Mouse (Mus musculus) layer of hippocampus, adult 11-12 months (tissue): ENCODE results near the gene Magi2.
A peak's percentile ranks its signal among the peaks of the same experiment; 100 is the strongest.

Experiments
- DNase-seq: peaks from one replicate; pipeline ENCODE4 v3.0.0; 2022; ENCODE audit warnings: low spot score

Magi2 gene

DNA sequence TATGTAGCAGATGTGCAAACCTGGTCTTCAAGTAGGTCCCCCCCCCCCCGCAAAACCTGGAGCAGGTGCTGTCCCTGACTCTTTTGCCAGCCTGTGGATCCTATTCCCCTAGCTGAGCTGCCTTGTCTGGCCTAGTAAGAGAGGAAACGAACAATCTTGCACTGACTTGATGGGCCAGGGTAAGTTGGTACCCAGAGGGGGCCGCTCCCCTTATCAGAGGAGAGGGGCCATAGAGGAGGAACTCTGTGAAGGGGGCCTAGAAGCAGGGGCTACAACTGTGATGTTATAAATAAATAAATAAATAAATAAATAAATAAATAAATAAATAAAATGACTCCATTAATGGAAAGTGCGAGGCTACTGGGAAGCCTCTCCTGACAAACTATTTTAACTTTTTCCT lies 848.0 kb downstream of the Magi2 start:
- no peak for DNase-seq

DNA sequence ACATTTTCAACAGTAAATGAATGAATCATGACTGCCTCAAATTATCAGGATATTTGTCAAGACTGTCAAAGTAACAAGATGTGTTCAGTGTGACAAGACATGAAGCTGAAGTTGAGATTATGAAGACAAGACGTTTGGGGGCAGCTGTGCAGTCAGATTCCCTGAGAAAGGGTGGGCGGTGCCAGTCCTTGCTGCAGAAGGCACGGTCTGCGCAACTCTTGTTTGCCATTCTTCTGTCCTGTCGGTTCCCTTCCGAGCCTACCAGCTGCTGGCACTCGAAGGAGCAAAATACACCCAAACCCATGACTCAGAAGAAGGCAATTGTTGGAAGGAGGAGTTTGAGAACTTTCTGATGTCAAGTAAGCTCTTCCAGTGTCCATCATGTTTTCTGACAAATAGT lies 852.1 kb downstream of the Magi2 start:
- peak; percentile 29 for DNase-seq

DNA sequence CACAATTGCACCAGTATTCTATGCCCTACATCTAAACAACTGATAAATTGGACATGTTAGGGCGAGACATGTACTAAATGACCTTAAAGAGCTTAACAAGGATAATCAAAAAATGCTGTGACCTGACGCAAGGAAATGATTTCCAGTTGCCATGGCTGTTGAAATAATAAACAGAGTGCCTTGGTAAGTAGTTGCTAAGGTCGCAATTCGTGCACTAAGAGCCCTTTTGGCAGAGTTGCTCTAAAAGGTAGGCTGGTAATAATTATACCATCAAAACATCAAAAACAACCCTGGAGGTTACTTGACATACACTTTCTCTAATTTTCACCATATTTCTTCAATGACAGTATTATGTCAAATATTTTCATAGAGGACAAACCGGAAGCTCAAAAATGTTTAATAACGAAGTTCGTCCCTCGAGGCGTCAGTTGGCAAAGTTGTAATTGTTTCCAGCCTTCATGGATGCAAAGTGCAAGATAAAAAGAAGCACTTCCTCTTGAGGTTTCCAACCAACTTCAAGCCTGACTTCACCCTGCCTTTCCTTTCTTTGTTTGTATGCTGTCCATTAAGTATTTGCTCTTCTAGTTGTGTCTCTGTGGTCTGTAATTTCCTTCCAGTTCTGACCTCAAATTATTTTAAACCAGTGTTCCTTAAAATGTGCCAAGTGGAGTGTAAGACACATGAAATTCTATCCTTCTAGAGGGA lies 853.9 kb downstream of the Magi2 start:
- DNase-seq = no peak

DNA sequence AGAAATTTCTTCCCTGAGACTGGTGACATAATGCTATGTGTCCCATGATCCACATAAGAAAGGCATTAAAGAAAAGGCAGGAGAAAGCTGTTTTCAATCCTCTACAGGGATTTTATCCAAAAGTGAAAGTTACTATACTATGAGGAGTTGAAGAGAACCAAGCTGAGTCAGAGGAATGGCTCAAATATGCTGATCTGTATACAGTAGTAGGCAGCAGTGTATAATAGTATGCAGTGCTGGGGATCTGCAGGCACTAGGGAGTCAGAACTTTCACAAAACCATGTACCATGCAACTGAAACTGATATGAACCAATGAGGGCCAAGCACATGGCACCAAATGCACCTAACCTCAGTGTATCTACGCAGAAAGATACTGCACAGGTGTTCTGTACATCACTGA lies 855.5 kb downstream of the Magi2 start:
- no peak for DNase-seq

DNA sequence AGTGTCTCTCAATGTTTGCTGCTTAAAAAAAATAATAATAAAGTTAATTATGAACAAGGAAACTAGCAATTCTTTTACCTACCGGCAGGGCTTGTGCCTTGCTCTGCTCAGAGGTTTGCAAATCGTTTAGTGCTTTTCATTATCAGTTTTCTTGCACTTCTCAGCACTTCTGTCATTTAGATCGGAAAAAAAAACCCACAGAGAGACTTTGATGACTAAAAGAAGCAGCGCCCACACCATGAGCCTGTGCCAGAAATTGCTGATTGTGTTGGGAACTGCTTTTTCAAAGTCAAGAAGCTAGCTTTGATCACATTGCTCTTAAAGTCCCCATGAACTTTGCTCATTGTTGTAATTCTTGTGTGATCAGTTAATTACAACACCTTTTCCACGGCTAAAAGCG lies 860.2 kb downstream of the Magi2 start:
- DNase-seq = peak; percentile 37

DNA sequence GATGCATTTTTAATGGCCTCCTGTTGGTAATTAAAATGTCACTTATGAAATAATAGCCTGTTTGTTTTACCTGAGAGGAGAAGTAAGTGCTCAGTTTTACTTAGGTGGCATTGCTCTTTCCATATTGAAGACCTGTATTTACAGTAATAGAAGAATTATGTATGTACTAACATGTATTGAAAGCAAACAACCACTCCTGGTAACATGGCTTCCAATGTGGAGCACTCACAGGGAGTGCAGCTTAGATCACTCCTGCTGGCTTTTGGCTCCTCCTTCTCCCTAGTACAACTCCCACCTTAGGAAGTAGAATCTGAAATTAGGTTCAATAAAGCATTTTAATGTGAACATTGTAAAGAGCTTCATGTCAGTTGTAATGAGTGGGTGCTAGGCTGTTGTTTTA lies 877.0 kb downstream of the Magi2 start:
- no peak for DNase-seq

DNA sequence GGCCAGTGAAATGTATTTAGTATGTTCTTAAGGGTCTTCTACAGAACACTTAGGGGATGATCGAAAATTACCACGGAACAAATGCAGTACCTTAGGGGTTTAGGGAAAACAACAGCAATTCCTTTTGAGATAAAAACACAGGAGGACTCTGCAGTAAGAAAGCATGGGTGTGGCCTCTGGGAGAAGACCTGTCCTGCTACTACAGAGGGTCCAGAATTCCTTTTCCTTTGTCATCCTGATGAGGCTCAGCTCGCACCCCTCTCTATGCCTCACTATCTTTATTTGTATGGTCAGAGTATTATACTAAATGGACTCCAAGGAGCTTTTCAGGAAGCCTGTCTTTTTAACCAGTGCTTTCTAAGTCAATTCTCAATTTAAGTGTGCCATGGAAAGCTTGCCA lies 877.7 kb downstream of the Magi2 start:
- no peak for DNase-seq

DNA sequence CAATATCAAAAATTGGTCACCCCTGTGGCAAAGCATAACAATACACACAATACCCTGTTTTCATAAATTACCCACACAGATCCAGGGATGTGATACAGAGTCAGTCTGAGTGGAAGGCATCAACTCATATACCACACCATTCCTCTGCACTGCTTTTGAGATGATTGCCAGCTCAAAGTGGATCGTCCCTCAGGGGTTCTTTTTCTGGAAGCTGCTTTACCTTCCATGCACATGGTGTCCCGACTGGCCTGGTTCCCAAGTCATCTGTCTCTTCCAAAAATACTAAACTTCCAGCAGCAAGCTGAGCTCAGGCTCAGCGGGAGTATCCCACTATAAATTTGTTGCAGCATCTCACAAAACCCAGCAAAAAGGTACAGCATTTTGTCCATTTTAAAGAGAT lies 882.7 kb downstream of the Magi2 start:
- no peak for DNase-seq

DNA sequence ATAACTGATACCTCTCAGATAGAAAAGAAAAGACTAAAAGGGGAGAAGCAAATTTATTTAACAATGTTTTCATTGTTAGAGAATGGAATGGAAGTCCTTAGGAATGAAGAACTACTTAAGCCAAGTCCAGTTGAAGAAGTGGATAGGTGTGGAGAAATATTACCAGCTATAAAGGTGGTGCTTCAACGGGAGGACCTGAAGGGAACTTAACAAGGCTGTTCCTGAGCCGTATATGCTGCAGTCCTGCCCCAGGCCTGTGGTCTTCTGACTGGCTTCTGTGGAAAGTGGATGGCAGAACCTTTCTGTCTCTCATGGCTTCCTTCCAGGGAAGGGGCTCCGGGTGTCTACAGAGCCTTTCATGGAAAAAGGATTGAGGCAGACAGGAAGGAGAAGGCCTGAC lies 890.3 kb downstream of the Magi2 start:
- DNase-seq = no peak

DNA sequence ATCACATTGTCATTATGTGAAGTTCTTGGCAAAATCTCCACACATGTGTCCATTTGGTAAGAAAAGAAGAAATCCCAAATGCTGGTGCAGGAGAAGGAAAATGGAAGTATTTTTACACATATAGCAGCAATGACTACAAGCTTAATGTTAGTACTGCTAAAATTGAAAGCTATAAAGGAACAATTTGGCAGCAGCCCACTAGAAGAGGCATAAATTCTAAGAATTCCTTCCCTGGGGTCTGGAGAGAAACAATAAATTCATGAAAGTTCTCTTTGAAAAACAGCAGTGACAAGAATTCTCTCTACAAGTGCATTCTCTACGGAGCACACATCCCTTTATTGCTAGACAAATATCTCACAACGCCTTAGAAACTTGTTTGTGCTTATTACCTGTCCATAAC lies 913.4 kb downstream of the Magi2 start:
- no peak for DNase-seq

DNA sequence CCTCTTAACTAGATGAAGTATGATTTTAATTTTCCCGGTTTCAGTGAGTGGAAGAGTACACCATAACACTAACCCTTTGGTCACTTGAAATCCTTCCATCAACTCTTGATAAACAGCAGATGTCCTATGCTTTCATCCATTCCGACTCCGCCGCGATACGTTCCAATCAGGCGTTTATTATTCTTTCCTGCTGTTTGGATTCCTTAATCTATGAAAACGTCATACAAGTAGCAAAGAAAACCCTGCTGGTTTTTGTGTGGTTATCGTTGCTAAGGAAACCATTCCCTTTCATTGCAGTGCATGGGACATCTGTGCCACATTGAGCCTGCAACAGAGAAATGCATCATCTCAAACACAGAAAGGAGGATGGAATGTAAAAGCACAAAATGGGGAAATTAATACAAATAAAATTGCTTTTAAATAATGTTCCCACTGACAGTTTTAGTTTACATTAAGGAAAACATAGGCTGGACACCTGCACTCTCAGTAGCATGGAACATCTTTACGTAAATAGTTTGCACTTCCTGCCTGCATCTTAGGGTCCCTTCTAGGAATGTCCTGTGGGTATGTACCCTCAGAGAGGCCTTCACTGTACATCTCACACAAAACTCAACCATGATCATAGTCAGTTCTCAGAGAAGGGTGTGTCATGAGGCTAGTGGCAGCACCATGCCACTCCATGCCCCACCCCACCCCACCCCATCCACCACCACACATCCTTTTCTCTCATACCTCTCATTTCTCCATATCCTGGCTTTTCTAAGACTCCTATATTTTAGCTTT lies 914.0 kb downstream of the Magi2 start:
- peak; percentile 39 for DNase-seq

DNA sequence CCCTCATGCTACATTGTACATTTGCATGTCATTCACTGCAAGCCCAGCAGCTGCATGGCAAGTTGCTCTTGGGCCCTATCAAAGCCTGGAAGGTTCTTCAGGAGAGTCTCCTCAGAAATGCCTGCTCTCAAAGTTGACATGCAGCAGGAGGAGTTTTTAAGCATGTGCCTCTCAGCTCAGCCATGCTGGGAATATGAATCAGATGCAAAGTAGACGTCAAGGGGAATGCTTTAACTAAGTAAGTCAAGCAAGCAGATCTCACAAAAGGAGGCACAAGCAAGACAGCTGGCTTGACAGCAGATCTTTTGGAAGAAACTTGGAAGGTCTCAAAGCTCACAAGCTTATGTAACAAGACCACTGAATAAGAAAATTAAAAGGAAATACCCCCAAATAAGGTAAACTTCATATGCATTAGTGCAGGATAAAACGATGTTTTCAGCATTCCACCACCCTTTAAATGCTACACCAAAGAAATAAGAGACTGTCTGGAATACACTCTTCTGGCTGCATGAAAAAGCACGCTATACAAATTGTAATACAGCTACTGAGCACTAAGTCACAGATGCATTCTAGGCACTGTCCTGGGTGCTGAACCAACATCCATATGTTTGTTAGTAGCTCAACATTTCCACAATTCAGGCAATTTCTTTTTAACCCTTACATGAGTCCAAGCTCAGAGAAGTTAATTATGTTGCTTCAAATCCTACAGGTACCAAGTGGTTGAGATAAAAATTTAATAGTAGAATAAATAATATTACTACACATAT lies 926.7 kb downstream of the Magi2 start:
- DNase-seq = peak; percentile 8

DNA sequence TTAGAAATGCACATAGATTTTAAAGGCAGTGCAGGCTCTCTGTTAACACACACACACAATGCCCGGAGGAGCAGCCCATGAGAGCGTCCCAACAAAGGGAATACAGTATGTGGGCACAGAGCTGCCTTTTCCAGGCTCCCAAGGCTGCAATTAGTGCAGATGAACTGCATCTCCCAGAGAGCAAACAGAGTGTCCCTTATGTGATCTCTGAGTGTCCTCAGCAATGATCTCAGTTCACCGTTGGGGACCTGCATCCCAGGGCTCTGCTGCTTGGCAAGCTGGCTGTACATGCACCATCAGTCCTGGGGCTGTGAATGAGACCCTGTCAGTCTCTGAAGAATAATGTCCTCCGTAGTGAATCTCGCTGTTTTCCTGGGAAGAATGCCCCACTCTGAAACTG lies 969.9 kb downstream of the Magi2 start:
- DNase-seq = peak; percentile 23

DNA sequence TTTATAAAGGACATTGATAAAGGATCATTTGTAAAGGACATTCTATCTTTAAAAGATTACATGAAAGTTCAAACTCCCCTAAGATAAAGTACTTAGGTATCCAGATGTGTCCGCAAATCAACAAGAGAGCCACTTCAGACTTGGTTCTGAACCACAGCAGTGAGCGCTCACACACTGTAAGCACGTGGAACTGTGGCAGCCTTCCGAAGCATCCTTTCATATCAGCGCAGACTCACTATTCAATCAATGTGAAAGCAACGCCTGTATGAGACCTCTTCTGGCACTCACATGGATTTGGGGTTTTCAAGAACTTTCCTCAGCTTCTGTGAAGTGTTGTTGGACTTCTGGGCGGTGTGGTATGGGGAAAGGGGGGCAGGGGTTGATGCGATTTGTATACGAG lies 970.6 kb downstream of the Magi2 start:
- no peak for DNase-seq

DNA sequence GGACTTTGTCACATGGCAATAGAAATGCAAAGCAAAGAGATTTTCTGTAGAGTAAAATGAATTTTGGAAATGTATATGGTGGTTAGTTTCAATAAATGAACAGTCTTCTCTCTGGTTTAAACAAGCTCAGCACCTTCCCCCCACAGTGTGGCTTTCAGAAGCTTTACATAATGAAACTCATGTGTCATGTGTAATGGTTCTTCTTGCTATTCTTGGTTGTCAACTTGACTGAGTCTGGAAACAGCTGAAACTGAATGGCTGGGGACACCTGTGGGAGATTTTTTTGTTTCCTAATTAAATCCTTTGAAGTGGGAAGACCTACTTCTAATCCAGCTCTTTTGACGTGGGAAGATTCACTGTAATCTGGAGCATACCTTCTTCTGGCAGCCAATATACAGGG lies 974.5 kb downstream of the Magi2 start:
- no peak for DNase-seq

DNA sequence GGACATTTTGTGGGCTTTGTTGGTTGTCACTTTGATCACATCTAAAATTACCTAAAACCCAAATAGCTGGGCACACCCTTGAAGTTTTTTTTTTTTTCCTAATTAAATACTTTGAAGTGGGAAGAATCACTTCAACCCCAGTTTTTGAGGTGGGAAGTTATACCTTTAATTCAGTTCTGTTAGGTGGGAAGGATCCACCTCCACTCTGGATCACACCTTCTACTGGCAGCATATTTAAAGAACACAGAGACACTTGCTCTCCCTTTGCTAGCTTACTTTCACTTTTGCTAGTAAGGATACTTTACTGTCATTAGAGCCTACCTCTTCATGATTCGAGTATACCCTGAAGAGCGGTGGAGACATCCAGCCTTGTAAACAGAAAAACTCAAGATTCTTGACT lies 981.3 kb downstream of the Magi2 start:
- no peak for DNase-seq

DNA sequence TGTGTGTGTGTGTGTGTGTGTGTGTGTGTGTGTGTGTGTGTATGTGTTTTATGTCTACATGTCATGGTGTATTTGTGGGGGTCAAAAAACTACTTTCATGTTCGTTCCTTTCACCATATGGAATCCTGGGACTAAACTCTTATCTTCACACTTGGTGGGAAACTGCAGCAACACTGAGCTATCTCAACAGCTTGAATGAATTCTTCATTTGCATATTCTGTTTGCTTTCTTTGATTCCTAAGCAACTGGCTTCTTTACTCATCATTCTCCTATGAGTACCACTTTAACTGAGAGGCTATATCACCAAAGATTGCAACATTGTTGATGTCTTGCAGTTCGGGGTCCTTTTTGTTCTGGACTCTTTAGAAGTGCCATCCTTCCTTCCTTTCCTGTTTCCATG lies 986.5 kb downstream of the Magi2 start:
- no peak for DNase-seq

DNA sequence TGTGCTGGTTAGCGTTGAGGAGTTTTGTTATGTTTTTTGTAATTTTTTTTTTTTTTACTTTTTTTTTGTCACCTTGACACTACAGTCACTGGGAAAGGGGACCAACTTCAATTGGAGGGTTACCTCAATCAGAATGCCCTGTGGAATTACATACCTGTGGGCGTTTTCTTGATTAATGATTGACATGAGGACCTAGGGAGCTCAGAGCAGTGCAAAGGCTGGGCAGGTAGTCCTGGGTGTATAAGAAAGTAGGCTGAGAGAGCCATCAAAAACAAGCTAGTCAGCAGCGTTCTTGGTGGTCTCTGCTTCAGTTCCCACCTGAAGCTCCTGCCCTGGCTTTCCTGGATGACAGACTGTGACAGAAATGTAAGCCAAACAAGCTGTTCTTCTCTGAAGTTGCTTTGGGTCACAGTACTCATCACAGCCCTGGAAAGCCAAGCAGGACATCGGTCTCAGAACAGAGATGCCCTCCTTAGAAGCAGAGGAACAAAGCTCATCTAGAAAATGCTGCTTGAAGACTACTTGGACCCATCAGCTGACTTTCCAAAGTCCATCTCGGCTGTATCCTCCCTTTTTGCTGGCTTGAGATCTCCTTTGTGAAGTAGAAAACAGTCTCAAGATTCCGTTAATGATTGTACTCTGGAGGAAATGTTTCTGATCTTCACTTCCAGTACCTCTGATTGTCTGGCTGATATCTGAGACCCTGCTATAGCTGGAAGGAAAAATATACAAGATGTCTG lies 999.8 kb downstream of the Magi2 start:
- no peak for DNase-seq

DNA sequence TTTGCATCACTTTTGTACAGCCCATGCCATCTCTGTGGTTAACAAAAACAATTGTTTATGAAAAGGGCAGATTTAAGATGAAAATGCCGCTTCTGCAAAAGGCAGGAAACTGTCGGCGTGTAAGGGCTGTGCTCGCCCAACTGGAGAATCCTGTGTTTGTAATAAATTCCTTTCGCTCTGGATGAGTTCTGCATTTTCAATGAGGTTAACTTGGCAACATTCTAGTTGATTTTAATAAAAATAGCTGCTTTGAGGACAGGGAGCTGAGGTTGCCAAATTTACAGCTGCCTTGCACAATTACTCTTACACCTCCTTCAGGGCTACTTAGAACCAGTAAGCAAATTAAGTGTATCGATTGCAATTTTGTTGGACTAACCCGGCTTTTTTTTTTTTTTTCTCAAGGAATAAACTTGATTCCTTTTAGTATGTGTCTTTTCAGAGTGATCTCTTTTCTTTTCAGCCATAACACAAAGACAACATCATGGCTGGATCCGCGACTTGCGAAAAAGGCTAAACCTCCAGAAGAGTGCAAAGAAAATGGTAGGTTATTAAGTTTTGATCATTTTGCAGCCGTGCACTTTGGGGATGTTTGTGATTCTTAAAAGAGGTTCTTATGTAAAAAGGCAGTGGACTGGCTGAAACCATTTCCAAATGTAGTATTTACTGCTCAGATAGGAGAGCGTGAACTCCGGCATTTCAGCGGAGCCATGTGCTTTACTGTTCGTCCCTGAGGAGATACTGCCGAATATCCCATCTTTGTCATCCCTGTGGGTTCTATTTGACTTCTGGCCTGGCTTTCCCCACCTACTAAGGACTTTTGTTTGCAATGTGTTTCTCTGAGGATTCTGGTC lies 1001.3 kb downstream of the Magi2 start:
- DNase-seq = peak; percentile 26

DNA sequence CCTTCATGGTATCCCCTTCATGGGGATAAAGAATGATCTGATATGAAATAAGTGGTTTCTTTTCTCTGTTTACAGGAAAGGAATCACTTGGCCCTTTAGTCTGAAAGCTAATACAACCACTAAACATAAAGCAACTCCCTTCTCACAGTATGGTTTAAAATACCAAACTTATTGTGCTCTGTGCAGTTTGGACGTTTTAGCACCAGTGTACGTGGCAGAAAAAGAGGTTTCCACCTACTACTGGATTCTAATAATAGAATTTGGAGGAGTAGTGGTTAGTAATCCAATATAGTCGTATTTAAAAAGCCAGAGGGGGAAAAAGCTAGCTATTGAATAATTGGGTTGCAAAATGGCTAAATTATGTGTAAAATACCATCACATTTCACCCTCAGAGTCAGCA lies 1005.1 kb downstream of the Magi2 start:
- DNase-seq = no peak

DNA sequence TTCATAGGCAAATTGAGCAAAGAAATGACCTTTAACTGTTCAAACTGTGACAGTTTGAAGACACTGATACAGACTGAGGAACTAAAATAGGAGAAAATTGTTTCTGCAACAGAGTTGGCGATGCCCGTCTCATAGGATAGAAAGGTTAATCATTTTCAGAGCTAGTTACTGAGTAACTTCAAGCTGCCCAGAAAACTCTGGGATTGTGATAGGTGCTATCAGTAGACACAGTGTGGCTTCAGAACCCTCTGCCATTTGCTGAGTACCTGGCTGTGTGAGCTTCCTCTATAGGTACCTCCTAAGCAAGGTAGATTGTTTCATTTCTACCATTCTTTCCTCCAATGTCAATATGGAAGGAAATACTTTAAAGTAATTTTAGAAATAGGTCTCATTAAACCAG lies 1014.7 kb downstream of the Magi2 start:
- no peak for DNase-seq
